Mouse (Mus musculus): ENCODE data around the gene Gm49405. TPM values are rescaled to one million over a fixed set of nuclear protein-coding genes. Genes with fewer than 3 reads are reported as not detected.
"Not testable (repeated sequence)": the region's sequence is repeated elsewhere in the genome, so short reads cannot be mapped to it uniquely, and the experiment has no call there.

The Gm49405 gene
- polyA plus RNA-seq, 1 experiment from 2014 or later = 1.6 TPM

DNA sequence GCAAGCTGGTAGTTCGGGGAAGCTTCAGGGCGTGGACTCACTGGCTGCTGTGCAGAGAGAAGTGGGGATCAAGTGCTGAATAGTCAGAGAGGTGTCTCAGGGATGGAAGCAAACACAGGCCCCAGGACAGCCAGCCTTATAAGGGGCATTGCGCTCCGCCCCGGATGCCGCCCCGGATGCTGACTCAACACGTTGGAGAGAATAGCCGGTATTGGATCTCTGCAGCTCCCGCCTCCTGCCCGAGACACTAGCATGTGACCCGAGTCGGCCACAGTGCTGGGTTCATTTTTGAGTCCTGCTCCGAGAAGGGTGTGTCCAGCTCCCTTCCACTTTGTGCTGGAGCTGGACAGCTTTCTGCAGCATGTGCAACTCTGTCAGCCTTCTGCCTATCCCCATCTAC lies 41.7 kb downstream of the Gm49405 start:
- no peak overlapping the region for H3K9ac ChIP-seq (ENCODE audit: low read depth, low read length)
- no peak for ATAC-seq (ENCODE audit: low read depth)
- no peak overlapping the region for H3K4me2 ChIP-seq (ENCODE audit: low read depth, low read length)
- H3K4me1 ChIP-seq (ENCODE audit: control insufficient read depth, insufficient read depth, low read length) = peaks cover 4% of the 10 kb centered on the region; the same call in 1 of the 2 replicates
- H3K27ac ChIP-seq (replicated peaks; ENCODE audit: low read depth, low read length) = no peak overlapping the region
- H3K27me3 ChIP-seq (replicated peaks; ENCODE audit: control insufficient read depth, insufficient read depth, low read length) = no peaks in the 10 kb centered on the region
- no peaks in the 10 kb centered on the region for H3K36me3 ChIP-seq (ENCODE audit: control insufficient read depth, insufficient read depth, low read length)
- 69% methylated on average over 14 of the region's 14 CpGs for WGBS
- H3K4me3 ChIP-seq (ENCODE audit: low read depth, low read length) = no peak overlapping the region
- no peak for DNase-seq (ENCODE audit: low spot score)
- H3K9me3 ChIP-seq (ENCODE audit: control insufficient read depth, low read length) = no peaks in the 10 kb centered on the region

DNA sequence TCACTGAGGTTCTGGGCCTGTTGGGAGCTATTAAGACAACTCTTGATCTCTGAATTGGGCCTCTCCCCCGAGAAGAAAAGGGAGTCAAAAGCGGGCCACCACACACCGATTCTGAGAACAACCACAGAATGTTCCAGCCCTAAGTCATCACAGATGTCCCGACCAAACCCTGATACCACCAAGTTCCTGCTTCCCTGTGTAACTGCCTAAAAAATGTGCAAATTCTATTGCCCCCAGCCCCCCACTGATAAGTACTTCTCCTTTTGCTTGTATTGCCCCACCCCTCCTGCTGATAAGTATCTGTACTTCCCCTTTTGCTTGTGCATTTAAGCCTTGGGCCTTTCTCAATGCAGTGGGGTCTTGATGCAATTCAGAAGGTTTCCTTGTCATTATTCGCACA lies 43.7 kb downstream of the Gm49405 start:
- H3K36me3 ChIP-seq (ENCODE audit: control insufficient read depth, insufficient read depth, low read length); ATAC-seq (ENCODE audit: low read depth); H3K4me2 ChIP-seq (ENCODE audit: low read depth, low read length); H3K27me3 ChIP-seq (replicated peaks; ENCODE audit: control insufficient read depth, insufficient read depth, low read length); H3K9me3 ChIP-seq (ENCODE audit: control insufficient read depth, low read length); H3K4me1 ChIP-seq (ENCODE audit: control insufficient read depth, insufficient read depth, low read length); H3K27ac ChIP-seq (replicated peaks; ENCODE audit: low read depth, low read length); DNase-seq (ENCODE audit: low spot score); H3K4me3 ChIP-seq (ENCODE audit: low read depth, low read length); H3K9ac ChIP-seq (ENCODE audit: low read depth, low read length): not testable (repeated sequence)
- WGBS = 79% methylated on average over 5 of the region's 5 CpGs

DNA sequence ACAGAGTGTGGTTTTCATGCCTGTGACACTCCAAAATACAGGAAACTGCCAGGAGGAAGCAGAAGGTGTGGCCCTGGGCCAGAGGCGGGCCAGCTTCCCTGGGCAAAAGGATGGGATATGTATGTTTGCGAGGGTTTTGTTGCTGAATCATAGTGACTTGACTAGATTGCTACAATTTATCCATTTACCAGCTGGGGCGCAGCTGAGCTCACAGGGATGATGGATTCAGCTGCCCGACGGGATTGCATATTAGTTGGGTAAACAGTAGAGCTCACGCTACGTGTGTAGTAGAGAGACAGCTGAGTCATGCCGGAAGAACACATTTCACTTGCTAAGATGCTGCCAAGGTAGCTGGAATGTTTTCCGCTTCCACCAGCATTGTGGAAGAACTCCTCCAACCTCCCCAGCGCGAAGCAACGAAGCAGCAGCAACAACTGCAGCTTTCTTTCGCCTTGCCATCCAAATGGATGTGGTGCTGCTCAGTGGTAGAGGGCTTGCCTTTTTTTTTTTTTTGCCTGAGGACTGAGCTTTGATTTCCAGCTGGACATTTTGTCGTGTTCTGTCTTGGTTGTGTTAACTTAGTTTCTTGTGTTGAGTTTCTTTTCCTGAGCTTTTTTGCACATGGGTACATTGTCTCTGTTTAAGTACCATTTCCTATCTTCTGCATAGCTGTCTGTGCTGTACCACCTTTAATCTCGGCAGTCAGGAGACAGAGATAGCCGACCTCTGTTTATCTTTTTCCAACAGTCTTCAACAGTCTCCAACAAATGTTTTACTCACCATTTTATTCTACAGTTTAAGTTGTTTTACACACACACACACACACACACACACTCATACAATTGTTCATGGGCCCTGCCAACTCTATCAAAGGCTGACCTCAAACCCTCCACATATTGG lies 45.8 kb downstream of the Gm49405 start, which contains the start of gene Gstp2:
TSS of gene Gstp2 (minus strand) at position 58 of the 900 bp plus-strand sequence.
- 0 out of 2 replicates have a peak within 1 kb of the TSS, but pooled peaks have one; percentile 11 for H3K4me3 ChIP-seq (ENCODE audit: low read depth, low read length)
- no peaks in the 10 kb centered on the region for H3K36me3 ChIP-seq (ENCODE audit: control insufficient read depth, insufficient read depth, low read length)
- ATAC-seq (ENCODE audit: low read depth) (peak; percentile 55; the same call in 1 of the 2 replicates), DNase-seq (ENCODE audit: low spot score) (peak; percentile 90)
- H3K9ac ChIP-seq (ENCODE audit: low read depth, low read length) = no peak within 1 kb of the TSS
- H3K27ac ChIP-seq (replicated peaks; ENCODE audit: low read depth, low read length) = peak within 1 kb of the TSS; percentile 44; the same call in 1 of the 2 replicates
- H3K4me2 ChIP-seq (ENCODE audit: low read depth, low read length) = peak within 1 kb of the TSS; percentile 41
- H3K27me3 ChIP-seq (replicated peaks; ENCODE audit: control insufficient read depth, insufficient read depth, low read length) = no peaks in the 10 kb centered on the region
- no peaks in the 10 kb centered on the region; the same call in 1 of the 2 replicates for H3K4me1 ChIP-seq (ENCODE audit: control insufficient read depth, insufficient read depth, low read length)
- WGBS = 44% methylated on average over 16 of the region's 16 CpGs
- H3K9me3 ChIP-seq (ENCODE audit: control insufficient read depth, low read length) = no peaks in the 10 kb centered on the region

DNA sequence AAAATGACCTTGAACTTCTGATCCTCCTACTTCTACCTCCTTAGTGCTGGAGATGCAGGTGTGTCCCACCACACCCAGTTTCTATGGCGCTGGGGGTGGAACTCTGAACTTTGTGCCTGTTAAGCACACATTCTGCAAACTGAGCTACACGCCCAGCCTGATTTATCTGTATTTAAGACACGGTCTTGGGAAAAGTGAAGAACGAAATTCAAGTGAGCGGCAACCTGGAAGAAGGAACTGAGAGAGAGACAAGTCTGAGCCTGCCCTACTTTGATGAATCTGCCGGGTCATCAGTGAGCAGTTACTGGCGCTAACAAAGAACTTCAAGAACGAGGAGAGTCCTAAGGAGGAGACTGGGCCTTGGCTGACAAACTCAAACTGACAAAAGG lies 46.4 kb downstream of the Gm49405 start:
- Histone ChIP-seq H3K27me3 (replicated peaks; ENCODE audit: control insufficient read depth, insufficient read depth, low read length) (no peaks in the 10 kb centered on the region), H3K4me2 (ENCODE audit: low read depth, low read length) (no peak overlapping the region), H3K4me1 (ENCODE audit: control insufficient read depth, insufficient read depth, low read length) (no peaks in the 10 kb centered on the region; the same call in 1 of the 2 replicates), H3K4me3 (ENCODE audit: low read depth, low read length) (no peak overlapping the region), H3K27ac (replicated peaks; ENCODE audit: low read depth, low read length) (no peak overlapping the region), H3K9ac (ENCODE audit: low read depth, low read length) (no peak overlapping the region), H3K9me3 (ENCODE audit: control insufficient read depth, low read length) (no peaks in the 10 kb centered on the region), H3K36me3 (ENCODE audit: control insufficient read depth, insufficient read depth, low read length) (no peaks in the 10 kb centered on the region)
- DNase-seq (ENCODE audit: low spot score) (peak; percentile 37), ATAC-seq (ENCODE audit: low read depth) (no peak)
- whole genome bisulfite sequencing = 75% methylated on average over 8 of the region's 8 CpGs

DNA sequence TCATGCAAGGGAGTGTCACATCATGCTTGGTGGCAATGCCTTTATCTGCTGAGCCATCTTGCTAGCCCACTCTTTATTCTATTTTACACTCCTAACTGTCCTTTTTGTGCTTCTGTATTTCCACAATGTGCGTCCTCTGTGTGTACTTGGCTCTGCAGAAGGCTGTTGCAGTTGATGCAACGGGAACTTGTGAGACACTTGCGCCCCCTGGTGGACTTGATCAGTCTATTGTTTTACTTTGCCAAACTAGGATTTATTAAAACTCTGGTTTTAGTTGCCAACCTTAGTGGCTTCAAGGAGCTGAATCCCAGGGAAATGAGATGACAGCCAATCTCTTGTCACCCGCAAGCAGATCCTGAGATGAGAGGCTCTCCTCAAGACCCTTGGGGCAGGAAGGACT lies 47.4 kb downstream of the Gm49405 start:
- no peaks in the 10 kb centered on the region for H3K27me3 ChIP-seq (replicated peaks; ENCODE audit: control insufficient read depth, insufficient read depth, low read length)
- no peak for ATAC-seq (ENCODE audit: low read depth)
- WGBS = 11% methylated on average over 4 of the region's 4 CpGs

DNA sequence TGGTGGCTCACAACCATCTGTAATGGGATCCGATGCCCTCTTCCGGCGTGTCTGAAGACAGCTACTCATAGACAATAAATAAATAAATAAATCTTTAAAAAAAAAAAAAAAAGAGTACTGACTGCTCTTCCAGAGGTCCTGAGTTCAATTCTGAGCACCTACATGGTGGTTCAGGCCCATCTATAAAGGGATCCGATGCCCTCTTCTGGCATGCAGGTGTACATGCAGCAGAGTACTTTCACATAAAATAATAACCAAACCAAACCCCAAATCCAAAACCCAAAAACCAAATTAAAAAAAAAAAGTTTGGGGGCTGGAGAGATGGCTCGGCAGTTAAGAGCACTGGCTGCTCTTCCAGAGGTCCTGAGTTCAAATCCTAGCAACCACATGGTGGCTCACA lies 48.6 kb downstream of the Gm49405 start:
- not testable (repeated sequence) for H3K36me3 ChIP-seq (ENCODE audit: control insufficient read depth, insufficient read depth, low read length); H3K4me3 ChIP-seq (ENCODE audit: low read depth, low read length); H3K27me3 ChIP-seq (replicated peaks; ENCODE audit: control insufficient read depth, insufficient read depth, low read length); H3K4me2 ChIP-seq (ENCODE audit: low read depth, low read length); H3K9ac ChIP-seq (ENCODE audit: low read depth, low read length); DNase-seq (ENCODE audit: low spot score); ATAC-seq (ENCODE audit: low read depth); H3K9me3 ChIP-seq (ENCODE audit: control insufficient read depth, low read length); H3K4me1 ChIP-seq (ENCODE audit: control insufficient read depth, insufficient read depth, low read length); H3K27ac ChIP-seq (replicated peaks; ENCODE audit: low read depth, low read length)
- WGBS = 71% methylated on average over 5 of the region's 5 CpGs

More for the DNA sequence above, 47.4 kb downstream of the Gm49405 start:
- no peak overlapping the region for H3K27ac ChIP-seq (replicated peaks; ENCODE audit: low read depth, low read length)
- H3K4me3 ChIP-seq (ENCODE audit: low read depth, low read length) = no peak overlapping the region
- no peaks in the 10 kb centered on the region for H3K9me3 ChIP-seq (ENCODE audit: control insufficient read depth, low read length)
- no peak overlapping the region for H3K4me2 ChIP-seq (ENCODE audit: low read depth, low read length)
- no peaks in the 10 kb centered on the region for H3K36me3 ChIP-seq (ENCODE audit: control insufficient read depth, insufficient read depth, low read length)
- no peaks in the 10 kb centered on the region; the same call in 1 of the 2 replicates for H3K4me1 ChIP-seq (ENCODE audit: control insufficient read depth, insufficient read depth, low read length)
- peak; percentile 87 for DNase-seq (ENCODE audit: low spot score)
- H3K9ac ChIP-seq (ENCODE audit: low read depth, low read length) = no peak overlapping the region

DNA sequence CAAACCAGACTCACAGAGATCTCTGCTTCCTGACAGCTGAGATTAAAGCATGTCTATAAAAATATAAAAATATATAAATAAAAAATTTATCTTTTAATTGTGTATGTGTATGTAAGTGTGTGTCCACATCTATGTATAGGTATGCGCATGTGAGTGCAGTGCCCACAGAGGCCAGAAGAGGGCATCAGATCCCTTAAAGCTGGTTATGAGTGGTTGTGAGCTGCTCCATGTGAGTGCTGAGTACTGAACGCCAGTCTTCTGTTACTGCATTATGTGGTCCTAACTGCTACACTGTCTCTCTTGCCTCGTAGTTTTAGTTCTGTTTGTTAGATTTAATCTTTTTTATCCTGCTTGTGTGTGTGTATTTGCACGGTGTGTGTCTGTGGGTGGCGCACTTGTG lies 50.6 kb downstream of the Gm49405 start:
- Histone ChIP-seq H3K9me3 (ENCODE audit: control insufficient read depth, low read length) (no peaks in the 10 kb centered on the region), H3K27me3 (replicated peaks; ENCODE audit: control insufficient read depth, insufficient read depth, low read length) (no peaks in the 10 kb centered on the region), H3K4me1 (ENCODE audit: control insufficient read depth, insufficient read depth, low read length) (no peaks in the 10 kb centered on the region; the same call in 1 of the 2 replicates), H3K4me2 (ENCODE audit: low read depth, low read length) (no peak overlapping the region), H3K4me3 (ENCODE audit: low read depth, low read length) (no peak overlapping the region), H3K36me3 (ENCODE audit: control insufficient read depth, insufficient read depth, low read length) (no peaks in the 10 kb centered on the region), H3K9ac (ENCODE audit: low read depth, low read length) (no peak overlapping the region), H3K27ac (replicated peaks; ENCODE audit: low read depth, low read length) (no peak overlapping the region)
- WGBS = 92% methylated on average over 5 of the region's 5 CpGs
- DNase-seq (ENCODE audit: low spot score) (no peak), ATAC-seq (ENCODE audit: low read depth) (no peak)

DNA sequence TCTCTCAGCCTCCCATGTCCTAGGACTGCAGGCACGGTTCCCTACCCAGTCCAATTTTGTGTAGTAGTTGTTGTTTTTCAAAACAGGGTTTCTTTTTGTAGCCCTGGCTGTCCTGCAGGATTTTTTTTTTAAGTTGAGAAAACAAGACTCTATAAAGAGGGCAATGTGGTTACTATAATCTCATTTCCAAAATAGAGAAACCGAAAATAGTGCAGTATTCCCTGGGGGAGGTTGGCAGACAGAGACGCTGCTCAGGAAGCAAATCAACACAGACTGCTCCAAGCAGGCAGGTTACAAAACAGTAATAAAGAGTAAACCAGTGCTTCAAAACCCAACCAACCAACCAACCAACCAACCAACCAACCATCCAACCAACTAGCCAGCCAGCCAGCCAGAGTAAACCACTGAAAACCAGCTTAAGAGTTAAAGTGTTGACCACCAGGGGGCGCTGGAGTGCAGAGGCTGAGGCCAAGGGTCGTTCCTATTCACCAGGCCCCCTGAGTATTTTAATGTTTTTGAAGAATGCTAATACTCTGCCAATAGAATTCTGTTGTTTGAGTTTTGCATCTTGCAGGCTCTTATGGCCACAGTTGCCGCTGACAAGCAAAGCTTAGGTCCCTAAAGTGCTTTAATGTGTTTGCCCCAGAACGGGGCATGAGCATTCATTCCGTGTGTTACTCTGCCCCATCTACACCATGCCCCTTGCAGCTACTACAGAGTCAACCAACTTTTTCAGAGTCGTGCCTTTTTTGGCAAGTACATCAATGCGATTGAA lies 51.5 kb downstream of the Gm49405 start:
- DNase-seq (ENCODE audit: low spot score) (peak; percentile 35), ATAC-seq (ENCODE audit: low read depth) (no peak)
- Histone ChIP-seq H3K9ac (ENCODE audit: low read depth, low read length) (no peak overlapping the region; the same call in 1 of the 2 replicates), H3K36me3 (ENCODE audit: control insufficient read depth, insufficient read depth, low read length) (no peaks in the 10 kb centered on the region), H3K4me3 (ENCODE audit: low read depth, low read length) (no peak overlapping the region), H3K4me2 (ENCODE audit: low read depth, low read length) (no peak overlapping the region), H3K27ac (replicated peaks; ENCODE audit: low read depth, low read length) (no peak overlapping the region), H3K4me1 (ENCODE audit: control insufficient read depth, insufficient read depth, low read length) (no peaks in the 10 kb centered on the region), H3K9me3 (ENCODE audit: control insufficient read depth, low read length) (no peaks in the 10 kb centered on the region), H3K27me3 (replicated peaks; ENCODE audit: control insufficient read depth, insufficient read depth, low read length) (no peaks in the 10 kb centered on the region)
- WGBS = 50% methylated on average over 10 of the region's 10 CpGs

All from embryonic facial prominence, embryonic 14.5 days (tissue).